Mouse (Mus musculus): ENCODE measurements around the gene Ank3. TPM values are rescaled to one million over a fixed set of nuclear protein-coding genes. Genes with fewer than 3 reads are reported as not detected.
A peak's percentile ranks its signal among the peaks of the same experiment; 100 is the strongest.

Ank3 gene
- polyA plus RNA-seq, 1 experiment from 2014 or later: 24.5 TPM

GRCm38 (mm10) chr10:69500171-69500860 lies 101.7 kb downstream of the Ank3 start:
- TF ChIP-seq EP300 (IDR thresholded peaks at IDR 0.05): no peak
- no peak for TF ChIP-seq CTCF (IDR thresholded peaks at IDR 0.05)
- H3K9ac ChIP-seq (replicated peaks; ENCODE audit: low read depth): no peak overlapping the region
- no peaks in the 10 kb centered on the region for H3K9me3 ChIP-seq (ENCODE audit: low read length)
- H3K27me3 ChIP-seq (replicated peaks; ENCODE audit: insufficient read depth, low read length): no peaks in the 10 kb centered on the region
- DNase-seq (ENCODE audit: low spot score): peak; percentile 63
- no peak overlapping the region for H3K4me3 ChIP-seq (ENCODE audit: low read depth, low read length)
- H3K27ac ChIP-seq (ENCODE audit: low read length): no peak overlapping the region
- 36% methylated on average over 11 of the region's 11 CpGs for WGBS
- no peaks in the 10 kb centered on the region for H3K4me1 ChIP-seq (ENCODE audit: insufficient read depth, low read depth, low read length)
- H3K36me3 ChIP-seq (ENCODE audit: insufficient read depth, low read length): no peaks in the 10 kb centered on the region
- H3K4me2 ChIP-seq (replicated peaks; ENCODE audit: low read depth, low read length): no peak overlapping the region
- ATAC-seq: no peak

GRCm38 (mm10) chr10:69503791-69504190 lies 105.2 kb downstream of the Ank3 start:
- 85% methylated on average over 4 of the region's 4 CpGs for WGBS
- ATAC-seq: no peak
- TF ChIP-seq EP300 (IDR thresholded peaks at IDR 0.05) (no peak), CTCF (IDR thresholded peaks at IDR 0.05) (no peak)

GRCm38 (mm10) chr10:69507719-69508118 lies 109.1 kb downstream of the Ank3 start:
- WGBS: 71% methylated on average over 8 of the region's 8 CpGs
- no peak overlapping the region for H3K4me2 ChIP-seq (replicated peaks; ENCODE audit: low read depth, low read length)
- no peak for DNase-seq (ENCODE audit: low spot score)
- H3K4me3 ChIP-seq (ENCODE audit: low read depth, low read length): no peak overlapping the region
- TF ChIP-seq EP300 (IDR thresholded peaks at IDR 0.05): no peak
- no peaks in the 10 kb centered on the region for H3K36me3 ChIP-seq (ENCODE audit: insufficient read depth, low read length)
- H3K9ac ChIP-seq (replicated peaks; ENCODE audit: low read depth): no peak overlapping the region
- no peak overlapping the region for H3K27ac ChIP-seq (ENCODE audit: low read length)
- no peaks in the 10 kb centered on the region for H3K27me3 ChIP-seq (replicated peaks; ENCODE audit: insufficient read depth, low read length)
- H3K9me3 ChIP-seq (ENCODE audit: low read length): no peaks in the 10 kb centered on the region
- ATAC-seq: no peak
- no peaks in the 10 kb centered on the region for H3K4me1 ChIP-seq (ENCODE audit: insufficient read depth, low read depth, low read length)

More at GRCm38 (mm10) chr10:69503791-69504190, 105.2 kb downstream of the Ank3 start:
- H3K27me3 ChIP-seq (replicated peaks; ENCODE audit: insufficient read depth, low read length): no peaks in the 10 kb centered on the region
- H3K27ac ChIP-seq (ENCODE audit: low read length): no peak overlapping the region
- no peak overlapping the region for H3K9ac ChIP-seq (replicated peaks; ENCODE audit: low read depth)
- H3K9me3 ChIP-seq (ENCODE audit: low read length): no peaks in the 10 kb centered on the region
- H3K4me3 ChIP-seq (ENCODE audit: low read depth, low read length): no peak overlapping the region
- H3K4me2 ChIP-seq (replicated peaks; ENCODE audit: low read depth, low read length): no peak overlapping the region
- no peak for DNase-seq (ENCODE audit: low spot score)
- no peaks in the 10 kb centered on the region for H3K4me1 ChIP-seq (ENCODE audit: insufficient read depth, low read depth, low read length)
- no peaks in the 10 kb centered on the region for H3K36me3 ChIP-seq (ENCODE audit: insufficient read depth, low read length)

GRCm38 (mm10) chr10:69510392-69510791 lies 111.8 kb downstream of the Ank3 start:
- no peaks in the 10 kb centered on the region for H3K4me1 ChIP-seq (ENCODE audit: insufficient read depth, low read depth, low read length)
- no peaks in the 10 kb centered on the region for H3K27me3 ChIP-seq (replicated peaks; ENCODE audit: insufficient read depth, low read length)
- H3K4me2 ChIP-seq (replicated peaks; ENCODE audit: low read depth, low read length): no peak overlapping the region
- H3K27ac ChIP-seq (ENCODE audit: low read length): no peak overlapping the region
- no peaks in the 10 kb centered on the region for H3K36me3 ChIP-seq (ENCODE audit: insufficient read depth, low read length)
- DNase-seq (ENCODE audit: low spot score): no peak
- no peak for ATAC-seq
- no peak overlapping the region for H3K4me3 ChIP-seq (ENCODE audit: low read depth, low read length)
- H3K9me3 ChIP-seq (ENCODE audit: low read length): no peaks in the 10 kb centered on the region
- H3K9ac ChIP-seq (replicated peaks; ENCODE audit: low read depth): no peak overlapping the region
- no peak for TF ChIP-seq CTCF (IDR thresholded peaks at IDR 0.05)
- WGBS: 72% methylated on average over 8 of the region's 8 CpGs

DNA sequence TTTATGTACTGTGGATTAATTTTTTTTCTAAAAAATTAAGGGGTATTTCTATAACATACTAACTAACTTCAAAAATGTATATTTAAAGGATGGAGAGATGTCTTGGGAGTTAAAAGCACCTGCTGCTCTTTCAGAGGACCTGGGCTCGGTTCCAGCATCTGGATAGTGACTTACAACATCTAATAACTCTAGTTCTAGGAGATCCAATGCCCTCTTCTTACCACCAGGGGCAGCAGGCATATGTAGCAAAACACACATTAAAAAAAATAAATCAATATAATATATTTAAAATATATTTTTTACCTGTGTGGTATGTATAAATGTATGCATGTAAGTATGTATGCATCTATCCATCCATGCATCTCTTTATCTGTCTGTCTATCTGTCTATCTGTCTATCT lies 112.7 kb downstream of the Ank3 start:
- 62% methylated on average over 1 of the region's 1 CpGs for WGBS
- H3K9me3 ChIP-seq (ENCODE audit: low read length): no peaks in the 10 kb centered on the region

GRCm38 (mm10) chr10:69521977-69522376 lies 123.4 kb downstream of the Ank3 start:
- WGBS: 62% methylated on average over 4 of the region's 4 CpGs
- TF ChIP-seq CTCF (IDR thresholded peaks at IDR 0.05) (no peak), EP300 (IDR thresholded peaks at IDR 0.05) (no peak)
- no peak overlapping the region for H3K4me2 ChIP-seq (replicated peaks; ENCODE audit: low read depth, low read length)
- ATAC-seq: no peak
- H3K27me3 ChIP-seq (replicated peaks; ENCODE audit: insufficient read depth, low read length): no peaks in the 10 kb centered on the region
- H3K9ac ChIP-seq (replicated peaks; ENCODE audit: low read depth): no peak overlapping the region
- no peak for DNase-seq (ENCODE audit: low spot score)
- no peak overlapping the region for H3K4me3 ChIP-seq (ENCODE audit: low read depth, low read length)
- no peaks in the 10 kb centered on the region for H3K4me1 ChIP-seq (ENCODE audit: insufficient read depth, low read depth, low read length)
- no peaks in the 10 kb centered on the region for H3K36me3 ChIP-seq (ENCODE audit: insufficient read depth, low read length)
- no peak overlapping the region for H3K27ac ChIP-seq (ENCODE audit: low read length)
- H3K9me3 ChIP-seq (ENCODE audit: low read length): no peaks in the 10 kb centered on the region

More for the DNA sequence above, 112.7 kb downstream of the Ank3 start:
- H3K9ac ChIP-seq (replicated peaks; ENCODE audit: low read depth): no peak overlapping the region
- no peak overlapping the region for H3K4me2 ChIP-seq (replicated peaks; ENCODE audit: low read depth, low read length)
- no peak for ATAC-seq
- DNase-seq (ENCODE audit: low spot score): peak; percentile 19
- H3K4me3 ChIP-seq (ENCODE audit: low read depth, low read length): no peak overlapping the region
- H3K36me3 ChIP-seq (ENCODE audit: insufficient read depth, low read length): no peaks in the 10 kb centered on the region
- TF ChIP-seq EP300 (IDR thresholded peaks at IDR 0.05) (no peak), CTCF (IDR thresholded peaks at IDR 0.05) (peak; percentile 29)
- H3K27me3 ChIP-seq (replicated peaks; ENCODE audit: insufficient read depth, low read length): no peaks in the 10 kb centered on the region
- no peak overlapping the region for H3K27ac ChIP-seq (ENCODE audit: low read length)
- H3K4me1 ChIP-seq (ENCODE audit: insufficient read depth, low read depth, low read length): no peaks in the 10 kb centered on the region

Data from lung, postnatal 0 days (tissue).